Mouse (Mus musculus) liver, embryonic 15.5 days (tissue): ENCODE data around the gene Mki67. TPM values are rescaled to one million over a fixed set of nuclear protein-coding genes. Genes with fewer than 3 reads are reported as not detected.

Source experiments
- ATAC-seq: fragments of 200-750 bp; cut with Nextera tagmentation; 2 replicates; pipeline ENCODE4 v1.8.0; 2017; ENCODE audit warnings: moderate number of reproducible peaks, mild to moderate bottlenecking, moderate library complexity; ENCODE audit not compliant: insufficient read depth
- H3K27ac ChIP-seq: fragments of 300-500 bp; sonication (generic); replicated peaks from 2 replicates; pipeline ENCODE4 v1.5.1; 2015; ENCODE audit warnings: mild to moderate bottlenecking, inconsistent platforms
- H3K27me3 ChIP-seq: fragments of 300-500 bp; sonication (generic); 2 replicates; pipeline ENCODE4 v1.6.1; 2015; ENCODE audit warnings: mild to moderate bottlenecking, inconsistent platforms
- H3K36me3 ChIP-seq: fragments of 300-500 bp; sonication (generic); replicated peaks from 2 replicates; pipeline ENCODE4 v1.6.1; 2015; ENCODE audit warnings: moderate library complexity, mild to moderate bottlenecking, inconsistent platforms
- H3K4me1 ChIP-seq: fragments of 300-500 bp; sonication (generic); replicated peaks from 2 replicates; pipeline ENCODE4 v1.6.1; 2015; ENCODE audit warnings: inconsistent platforms
- H3K4me2 ChIP-seq: fragments of 300-500 bp; sonication (generic); 2 replicates; pipeline ENCODE4 v1.6.1; 2015; ENCODE audit warnings: moderate library complexity, mild to moderate bottlenecking, inconsistent platforms
- H3K4me3 ChIP-seq: fragments of 300-500 bp; sonication (generic); replicated peaks from 2 replicates; pipeline ENCODE4 v1.5.1; 2015; ENCODE audit warnings: mild to moderate bottlenecking, inconsistent platforms
- H3K9ac ChIP-seq: fragments of 300-500 bp; sonication (generic); 2 replicates; pipeline ENCODE4 v1.6.1; 2015; ENCODE audit warnings: moderate library complexity, mild to moderate bottlenecking, inconsistent platforms
- H3K9me3 ChIP-seq: fragments of 300-500 bp; sonication (generic); replicated peaks from 2 replicates; pipeline ENCODE4 v1.6.1; 2016; ENCODE audit warnings: inconsistent platforms
- WGBS: fragments of 180-500 bp; shearing (Covaris S2); methylation state at CpG from one replicate; pipeline ENCODE4 v1.1.7; 2015; ENCODE audit warnings: mixed read lengths; ENCODE audit not compliant: insufficient replicate concordance; 5-methylcytosine and 5-hydroxymethylcytosine counted together
- polyA plus RNA-seq: library from polyadenylated mRNA; unstranded; fragments of >200 nt; fragmentation: Nextera tagmentation; extraction: Ambion mirVana; gene quantifications from 2 replicates; pipeline ENCODE4 v1.2.1, GENCODE M21; 2015

Mki67 gene
- 99.4 and 99.7 TPM in 2 replicates for polyA plus RNA-seq

DNA sequence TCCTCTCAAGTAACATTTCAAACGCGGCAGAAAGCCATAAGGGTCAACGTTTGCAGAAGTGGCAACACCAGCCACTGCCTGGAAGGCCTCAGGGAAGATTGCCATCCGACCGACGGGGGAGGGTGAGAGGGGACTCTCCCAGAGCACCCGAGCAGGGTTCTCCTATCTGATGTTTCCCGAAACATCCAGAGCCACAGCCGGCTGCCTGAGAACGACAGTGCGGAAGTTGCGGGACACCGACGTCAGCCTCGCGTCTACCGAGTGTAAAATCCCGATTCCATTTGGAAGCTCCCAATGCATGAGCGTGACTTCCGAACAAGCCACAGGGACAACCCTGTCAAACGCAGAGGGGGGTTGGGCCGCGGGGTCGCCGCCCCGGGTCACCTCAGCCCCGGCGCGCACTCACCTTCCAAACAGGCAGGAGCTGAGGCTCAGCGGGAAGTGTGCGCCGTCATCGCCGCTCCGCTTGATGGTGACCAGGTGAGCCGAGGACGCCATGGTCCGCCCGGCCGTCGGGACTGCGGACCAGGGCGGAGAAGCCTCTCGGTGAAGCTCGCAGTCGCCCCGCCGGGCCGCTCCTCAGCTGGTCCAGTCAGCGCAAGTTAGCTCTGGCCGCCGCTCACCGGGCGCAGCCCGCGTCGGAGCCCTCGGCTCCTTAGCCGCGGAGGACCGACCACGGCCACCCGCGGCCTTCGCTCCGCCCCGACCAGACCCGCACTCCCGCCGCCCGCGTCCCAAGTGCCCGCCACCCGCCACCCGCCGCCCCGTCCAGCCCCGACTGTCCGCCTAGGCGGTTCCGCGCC is at the start of gene Mki67:
Gene Mki67, minus strand, starts transcription at position 720 of the 803 bp plus-strand sequence.
- Histone ChIP-seq H3K4me2 (peak within 1 kb of the TSS; percentile 75), H3K9ac (peak within 1 kb of the TSS; percentile 100), H3K27me3 (no peaks in the 10 kb centered on the region), H3K4me3 (peak within 1 kb of the TSS; percentile 99), H3K4me1 (peaks cover 60% of the 10 kb centered on the region), H3K9me3 (no peaks in the 10 kb centered on the region), H3K36me3 (peaks cover 26% of the 10 kb centered on the region), H3K27ac (peak within 1 kb of the TSS; percentile 94)
- WGBS = 2% methylated on average over 78 of the region's 82 CpGs
- peak; percentile 53 for ATAC-seq

DNA sequence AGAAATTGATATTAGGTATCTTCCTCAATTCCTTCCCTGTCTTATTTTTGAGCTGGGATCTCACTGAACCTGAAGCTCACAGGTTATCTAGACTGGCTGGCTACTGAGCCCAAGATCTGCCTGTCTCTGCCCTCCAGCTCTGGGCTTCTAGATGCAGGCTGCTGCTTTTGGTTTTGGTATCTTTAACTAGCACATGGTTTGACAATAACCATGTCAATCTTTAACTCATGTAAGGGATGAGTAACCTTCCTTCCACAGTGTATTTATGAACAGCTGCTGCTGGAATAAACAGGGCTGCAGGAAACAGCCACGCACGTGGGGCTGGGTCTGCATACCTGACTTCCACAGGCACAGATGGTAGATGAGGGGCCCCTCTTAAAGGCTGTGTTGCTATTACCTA is 47.1 kb upstream of the Mki67 start:
- no peak overlapping the region for H3K27ac ChIP-seq
- H3K9ac ChIP-seq = no peak overlapping the region
- 40% methylated on average over 2 of the region's 2 CpGs for WGBS
- H3K4me3 ChIP-seq = no peak overlapping the region
- ATAC-seq = no peak
- no peaks in the 10 kb centered on the region for H3K27me3 ChIP-seq
- no peak overlapping the region for H3K4me2 ChIP-seq
- H3K36me3 ChIP-seq = no peaks in the 10 kb centered on the region
- no peaks in the 10 kb centered on the region for H3K9me3 ChIP-seq
- H3K4me1 ChIP-seq = no peaks in the 10 kb centered on the region

DNA sequence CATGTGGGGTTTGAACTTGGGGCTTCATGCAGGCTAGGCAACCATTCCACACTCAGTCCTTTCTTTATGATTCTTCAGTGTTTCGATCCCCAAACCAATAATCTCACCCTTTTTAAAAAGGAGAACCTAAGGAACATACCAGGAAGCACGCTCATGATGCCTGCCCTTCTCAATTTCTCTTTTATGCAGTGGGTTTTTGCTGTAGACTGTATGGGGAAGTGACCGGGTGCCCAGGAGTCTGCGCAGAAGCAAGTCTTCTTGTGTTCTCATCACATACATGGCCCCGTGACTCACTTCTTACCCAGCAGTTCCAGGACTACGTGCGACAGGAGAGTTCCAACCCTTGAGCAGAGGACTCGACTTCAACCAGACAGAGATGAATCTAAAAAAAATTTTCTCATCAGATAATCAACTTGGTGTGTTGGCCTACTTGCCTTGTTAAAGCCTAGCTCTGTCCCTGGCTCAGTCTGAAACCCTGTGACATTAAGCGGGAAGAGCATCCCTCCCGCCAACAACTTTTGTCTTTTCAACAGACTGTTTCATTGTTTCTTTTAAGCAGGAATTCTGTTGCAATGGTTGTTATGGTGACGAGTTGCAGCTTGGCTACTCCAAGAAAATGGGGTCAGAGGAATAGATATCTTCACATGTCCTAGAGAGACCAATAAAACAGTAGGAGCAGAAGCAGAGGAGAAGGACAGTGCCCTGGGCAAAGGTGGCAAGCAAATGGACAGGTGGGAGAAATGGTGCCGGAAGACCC is 42.8 kb upstream of the Mki67 start:
- Histone ChIP-seq H3K27ac (no peak overlapping the region), H3K27me3 (no peaks in the 10 kb centered on the region), H3K4me2 (no peak overlapping the region), H3K9me3 (no peaks in the 10 kb centered on the region), H3K4me1 (no peaks in the 10 kb centered on the region), H3K36me3 (no peaks in the 10 kb centered on the region), H3K4me3 (no peak overlapping the region), H3K9ac (no peak overlapping the region)
- no peak for ATAC-seq
- 60% methylated on average over 12 of the region's 12 CpGs for WGBS

DNA sequence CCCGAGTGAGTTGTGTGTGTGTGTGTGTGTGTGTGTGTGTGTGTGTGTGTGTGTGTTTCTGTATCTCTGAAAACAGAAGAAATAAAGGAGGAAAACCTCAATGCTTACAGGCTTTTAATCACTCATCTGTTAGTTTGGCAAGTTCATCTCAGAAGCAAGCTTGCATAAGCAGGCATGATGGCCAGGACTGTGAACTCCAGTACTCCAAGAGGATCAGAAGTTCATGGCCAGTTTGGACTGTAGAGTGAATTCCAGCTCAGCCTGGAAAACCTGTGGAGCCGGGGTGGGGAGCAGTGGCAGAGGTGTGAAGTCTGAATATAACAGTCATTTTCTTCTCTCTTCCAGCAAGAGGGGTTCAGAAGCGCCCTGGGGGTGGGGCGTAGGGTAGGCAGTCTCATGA is 42.0 kb upstream of the Mki67 start:
- Histone ChIP-seq H3K4me1 (no peaks in the 10 kb centered on the region), H3K4me3 (no peak overlapping the region), H3K36me3 (no peaks in the 10 kb centered on the region), H3K4me2 (no peak overlapping the region), H3K9ac (no peak overlapping the region), H3K27me3 (no peaks in the 10 kb centered on the region), H3K9me3 (no peaks in the 10 kb centered on the region), H3K27ac (no peak overlapping the region)
- WGBS = 51% methylated on average over 4 of the region's 4 CpGs
- no peak for ATAC-seq

DNA sequence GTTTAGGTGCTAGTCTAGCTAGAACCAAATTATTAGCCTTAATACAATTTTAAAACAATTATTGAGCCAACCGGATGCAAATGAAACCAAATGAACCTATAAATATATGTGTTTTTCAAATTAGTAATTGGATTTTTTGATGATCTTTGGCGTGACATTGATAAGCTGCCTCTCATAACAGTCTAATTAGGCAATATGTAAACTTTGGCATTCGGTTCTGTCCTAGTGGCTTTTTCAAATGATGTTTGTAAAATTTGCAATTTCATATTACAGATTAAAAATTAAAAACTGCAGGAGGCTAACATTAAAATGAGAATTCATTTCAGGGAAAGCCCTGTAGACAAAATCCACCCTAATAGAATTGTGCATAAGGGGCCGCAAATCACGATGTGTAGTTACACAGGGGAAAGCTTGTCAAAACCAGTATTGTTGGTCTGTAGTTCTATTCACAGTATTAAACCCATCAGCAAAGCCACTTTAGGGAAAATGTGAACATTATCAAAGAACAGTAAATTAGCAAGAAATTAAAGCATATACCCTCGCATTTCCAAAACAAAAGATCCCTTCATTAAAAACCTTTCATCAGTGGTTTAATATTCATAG is 40.9 kb upstream of the Mki67 start:
- H3K4me2 ChIP-seq = no peak overlapping the region
- WGBS = 64% methylated on average over 6 of the region's 6 CpGs
- no peaks in the 10 kb centered on the region for H3K9me3 ChIP-seq
- ATAC-seq = no peak
- no peak overlapping the region for H3K4me3 ChIP-seq
- no peaks in the 10 kb centered on the region for H3K27me3 ChIP-seq
- no peaks in the 10 kb centered on the region for H3K36me3 ChIP-seq
- no peak overlapping the region for H3K9ac ChIP-seq
- no peak overlapping the region for H3K27ac ChIP-seq
- no peaks in the 10 kb centered on the region for H3K4me1 ChIP-seq

DNA sequence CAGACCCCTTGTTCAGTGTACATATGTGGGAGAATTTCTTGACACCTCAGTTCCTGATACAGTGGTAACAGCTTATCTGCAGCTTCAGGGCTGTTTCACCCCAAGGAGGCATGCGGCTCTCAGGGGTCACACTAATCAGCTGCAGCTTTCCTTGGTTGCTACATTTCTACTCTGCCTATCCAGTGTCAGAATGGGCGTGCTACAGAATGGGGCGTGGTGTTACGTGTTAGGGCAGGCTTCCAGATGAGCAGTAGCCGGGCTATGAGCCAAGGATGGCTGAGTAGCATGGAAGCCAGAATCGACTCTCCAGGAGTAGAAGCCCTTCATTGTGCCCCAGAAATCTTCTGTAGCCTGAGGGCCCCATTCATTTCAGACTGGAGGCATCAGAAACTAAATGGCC is 32.8 kb upstream of the Mki67 start:
- Histone ChIP-seq H3K4me3 (no peak overlapping the region), H3K27me3 (no peaks in the 10 kb centered on the region), H3K27ac (no peak overlapping the region), H3K9ac (no peak overlapping the region), H3K4me2 (no peak overlapping the region), H3K36me3 (no peaks in the 10 kb centered on the region), H3K9me3 (no peaks in the 10 kb centered on the region), H3K4me1 (no peaks in the 10 kb centered on the region)
- 52% methylated on average over 6 of the region's 6 CpGs for WGBS
- no peak for ATAC-seq

DNA sequence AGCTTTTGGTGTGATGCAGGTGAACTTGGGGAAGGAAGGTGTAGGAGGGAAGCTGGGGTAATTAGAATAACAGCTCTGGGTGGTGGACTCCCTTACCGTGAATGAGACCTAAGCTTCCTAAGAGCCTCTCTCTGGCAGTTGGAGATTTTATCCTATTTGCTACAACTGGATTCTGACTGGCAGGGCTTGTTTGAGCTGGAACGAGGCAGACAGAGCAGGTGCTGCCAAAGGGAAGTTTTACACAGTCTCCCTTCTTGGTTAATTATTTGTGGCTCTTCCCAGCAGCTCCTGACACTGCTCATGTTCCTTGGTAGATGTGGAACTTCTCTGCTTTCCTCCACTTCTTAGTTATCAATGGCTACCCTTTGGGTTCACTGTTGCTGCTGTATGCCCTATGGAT is 30.9 kb upstream of the Mki67 start:
- WGBS = 37% methylated on average over 2 of the region's 2 CpGs
- Histone ChIP-seq H3K9ac (no peak overlapping the region), H3K9me3 (no peaks in the 10 kb centered on the region), H3K4me2 (no peak overlapping the region), H3K4me1 (no peaks in the 10 kb centered on the region), H3K36me3 (no peaks in the 10 kb centered on the region), H3K27ac (no peak overlapping the region), H3K4me3 (no peak overlapping the region), H3K27me3 (no peaks in the 10 kb centered on the region)
- ATAC-seq = no peak

DNA sequence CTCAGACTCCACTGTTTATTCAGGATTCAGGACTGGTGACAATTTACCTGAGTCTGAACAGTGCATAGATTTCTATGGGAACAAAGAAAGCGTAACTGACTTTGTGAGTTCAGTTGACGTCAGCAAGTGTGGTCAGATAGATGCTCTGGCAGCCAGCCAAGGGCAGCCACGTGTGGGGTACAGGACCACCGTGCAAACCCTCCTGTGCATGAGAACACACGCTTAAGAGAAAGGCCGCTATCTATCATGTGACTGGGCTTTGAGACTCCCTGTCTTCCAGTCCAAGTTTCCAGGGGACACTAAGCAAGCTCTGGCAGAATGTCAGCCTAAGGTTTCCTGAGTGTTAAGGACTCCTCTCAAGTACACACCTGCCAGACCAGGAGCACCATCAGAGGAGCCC is 30.4 kb upstream of the Mki67 start:
- Histone ChIP-seq H3K9ac (no peak overlapping the region), H3K4me1 (no peaks in the 10 kb centered on the region), H3K4me3 (no peak overlapping the region), H3K4me2 (no peak overlapping the region), H3K9me3 (no peaks in the 10 kb centered on the region), H3K36me3 (no peaks in the 10 kb centered on the region), H3K27ac (no peak overlapping the region), H3K27me3 (no peaks in the 10 kb centered on the region)
- no peak for ATAC-seq
- 54% methylated on average over 6 of the region's 6 CpGs for WGBS

DNA sequence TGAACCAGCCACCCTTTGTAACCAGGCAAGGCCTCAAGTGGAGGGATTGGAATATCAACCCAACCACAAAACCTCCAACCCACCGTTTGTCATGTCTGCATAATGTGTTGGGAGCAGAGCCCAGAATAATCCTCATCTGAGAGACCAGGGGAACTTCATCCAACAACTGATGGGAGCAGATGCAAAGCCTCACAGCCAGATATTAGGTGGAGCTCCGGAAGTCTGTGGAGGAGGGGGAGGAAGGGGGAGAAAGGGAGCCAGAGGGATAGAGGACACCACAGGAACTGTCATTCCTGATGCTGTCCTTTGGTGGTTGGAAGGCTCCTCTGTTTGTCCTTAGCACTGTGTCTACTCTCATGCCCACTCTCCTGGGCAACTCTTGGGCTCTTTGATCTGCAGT is 28.9 kb upstream of the Mki67 start:
- H3K4me1 ChIP-seq = no peaks in the 10 kb centered on the region
- ATAC-seq = no peak
- H3K9me3 ChIP-seq = no peaks in the 10 kb centered on the region
- H3K4me2 ChIP-seq = no peak overlapping the region
- H3K36me3 ChIP-seq = no peaks in the 10 kb centered on the region
- no peak overlapping the region for H3K4me3 ChIP-seq
- H3K9ac ChIP-seq = 0 out of 2 replicates have a peak overlapping the region, but pooled peaks have one; percentile 11
- H3K27ac ChIP-seq = no peak overlapping the region
- WGBS = 24% methylated on average over 2 of the region's 2 CpGs
- peaks cover 4% of the 10 kb centered on the region; the same call in 1 of the 2 replicates for H3K27me3 ChIP-seq

DNA sequence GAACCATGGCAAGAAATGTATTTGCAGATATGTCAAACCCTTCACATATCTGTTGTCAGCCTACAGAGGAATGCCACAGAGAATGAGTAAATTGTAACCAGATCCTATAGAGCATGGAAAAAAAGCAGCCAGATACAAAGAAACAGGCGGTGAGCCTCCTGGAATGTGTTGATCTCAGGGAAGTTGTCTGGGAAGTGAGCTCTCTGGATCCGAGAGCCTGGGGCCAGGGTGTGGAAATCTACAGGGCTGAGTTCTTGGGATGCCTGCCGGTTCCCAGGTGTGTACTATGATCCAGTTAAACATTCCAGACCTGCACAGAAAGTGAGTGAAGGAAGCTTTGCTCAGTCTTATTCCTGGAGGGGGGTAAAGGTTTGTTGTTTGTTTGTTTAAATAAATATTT is 24.3 kb upstream of the Mki67 start:
- H3K4me2 ChIP-seq = no peak overlapping the region
- H3K9ac ChIP-seq = no peak overlapping the region
- H3K4me1 ChIP-seq = peaks cover 9% of the 10 kb centered on the region
- peaks cover 4% of the 10 kb centered on the region; the same call in 1 of the 2 replicates for H3K27me3 ChIP-seq
- ATAC-seq = no peak
- H3K27ac ChIP-seq = no peak overlapping the region
- H3K9me3 ChIP-seq = no peaks in the 10 kb centered on the region
- 47% methylated on average over 3 of the region's 3 CpGs for WGBS
- H3K36me3 ChIP-seq = no peaks in the 10 kb centered on the region
- no peak overlapping the region for H3K4me3 ChIP-seq

DNA sequence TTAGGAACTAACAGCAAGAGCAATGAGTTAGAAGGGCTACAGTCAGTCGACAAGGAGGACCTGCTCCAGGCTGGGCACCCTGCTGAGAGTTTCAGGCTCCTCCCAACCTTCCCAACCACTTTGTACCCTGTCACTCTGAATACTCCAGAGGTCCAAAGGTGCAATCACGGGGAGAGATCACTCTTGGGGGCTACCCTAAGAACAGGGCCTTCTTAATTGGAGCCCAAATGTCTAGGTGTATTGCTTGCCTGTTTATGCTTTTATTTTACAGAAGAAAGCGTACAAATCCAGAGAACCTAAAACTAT is 20.4 kb upstream of the Mki67 start:
- H3K4me3 ChIP-seq = no peak overlapping the region
- H3K27ac ChIP-seq = no peak overlapping the region
- no peak overlapping the region for H3K9ac ChIP-seq
- H3K4me2 ChIP-seq = peak overlapping the region; percentile 72; the same call in 1 of the 2 replicates
- no peaks in the 10 kb centered on the region for H3K36me3 ChIP-seq
- H3K27me3 ChIP-seq = peaks cover 4% of the 10 kb centered on the region; the same call in 1 of the 2 replicates
- H3K9me3 ChIP-seq = no peaks in the 10 kb centered on the region
- H3K4me1 ChIP-seq = peaks cover 17% of the 10 kb centered on the region
- 31% methylated on average over 3 of the region's 3 CpGs for WGBS
- no peak for ATAC-seq
